In genomic region chr15:78405517-78406211, GRCm38 (mm10) we compare ENCODE assay signal across 8 mouse cellular contexts. TPM values are rescaled to one million over a fixed set of nuclear protein-coding genes. Genes with fewer than 3 reads are reported as not detected.
DNase-seq lines count a peak whose midpoint lies in the region; ATAC-seq lines count a peak whose summit lies in the region.

TSS of gene Tst (minus strand) at chr15:78405907.

- DNase-seq in ZHBTc4 (ENCODE audit: low read depth, low spot score) = peak; percentile 99
- peak; percentile 61 to 84 for DNase-seq in cerebellum, postnatal 4 days (ENCODE audit: low spot score in 2 of 2)
- peak; percentile 81 to 91 for DNase-seq in frontal cortex, postnatal 36 days (ENCODE audit: low spot score in 2 of 2)
- DNase-seq in hindbrain, embryonic 14.5 days (ENCODE audit: low spot score) = peak; percentile 82
- DNase-seq in layer of hippocampus, postnatal 25 days (ENCODE audit: extremely low spot score in 1 of 2, low spot score in 1 of 2) = peak; percentile 68 to 70
- DNase-seq in lung, postnatal 14 days = peak; percentile 94
- peak; percentile 89 for DNase-seq in retina, embryonic 14.5 days (ENCODE audit: low spot score)
- DNase-seq in thymus, postnatal 36 days = peak; percentile 73 to 77

- peaks cover 26% of the 10 kb centered on the region for H3K27me3 ChIP-seq in hindbrain, embryonic 14.5 days (ENCODE audit: control insufficient read depth, insufficient read depth, low read length)

- no peaks in the 10 kb centered on the region for H3K9me3 ChIP-seq in hindbrain, embryonic 14.5 days (ENCODE audit: control insufficient read depth, low read length)

- WGBS in hindbrain, embryonic 14.5 days = 1% methylated on average over 34 of the region's 34 CpGs

- peaks cover 41% of the 10 kb centered on the region for H3K4me1 ChIP-seq in hindbrain, embryonic 14.5 days (replicated peaks; ENCODE audit: control insufficient read depth, insufficient read depth, low read length)

- H3K9ac ChIP-seq in hindbrain, embryonic 14.5 days = peak within 1 kb of the TSS; percentile 65

- ATAC-seq in hindbrain, embryonic 14.5 days (ENCODE audit: low FRiP score) = peak; percentile 68

- peak within 1 kb of the TSS; percentile 55 for H3K4me3 ChIP-seq in hindbrain, embryonic 14.5 days (replicated peaks; ENCODE audit: low read length)

- H3K4me2 ChIP-seq in hindbrain, embryonic 14.5 days (replicated peaks) = peak within 1 kb of the TSS; percentile 91

- peak within 1 kb of the TSS; percentile 83 for H3K27ac ChIP-seq in hindbrain, embryonic 14.5 days

- no peaks in the 10 kb centered on the region for H3K36me3 ChIP-seq in hindbrain, embryonic 14.5 days (replicated peaks; ENCODE audit: control insufficient read depth, insufficient read depth)

RNA-seq across cellular contexts. Expression of gene Tst, which starts in this region (rescaled TPM):
- 21.4 and 23.7 TPM in 2 replicates for polyA plus RNA-seq in hindbrain, embryonic 14.5 days (2014; fragmentation: Nextera tagmentation; extraction: Ambion mirVana)
- total RNA-seq in layer of hippocampus, postnatal 25 days (2021) = 10 to 100 TPM; 41.4 to 42.4 TPM

Comparison
In these comparisons a context has a peak if more than half of its experiments do, and no peak if none do; other contexts are left out.
1. Peak in every context shown above with its lines: DNase-seq, ATAC-seq, H3K4me3 ChIP-seq and H3K27ac ChIP-seq.